Mouse (Mus musculus): ENCODE measurements around the gene Tnks2.

Gene Tnks2

DNA sequence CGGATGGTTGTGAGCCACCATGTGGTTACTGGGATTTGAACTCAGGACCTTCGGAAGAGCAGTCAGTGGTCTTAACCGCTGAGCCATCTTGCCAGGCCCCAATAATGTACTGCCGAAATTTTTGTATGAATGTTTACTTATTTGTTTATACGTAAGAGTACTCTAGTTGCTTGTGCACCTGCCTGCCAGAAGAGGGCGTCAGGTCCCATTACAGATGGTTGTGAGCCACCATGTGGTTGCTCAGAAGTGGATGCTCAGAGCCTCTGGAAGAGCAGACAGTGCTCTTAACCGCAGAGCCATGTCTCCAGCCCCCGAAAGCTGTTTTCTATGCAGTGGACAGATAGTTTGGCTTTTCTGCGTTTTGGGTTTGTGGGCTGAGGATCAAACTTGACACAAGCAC is 63.7 kb downstream of the Tnks2 start:
- DNase-seq (ENCODE audit: low spot score) = no peak

- no peak for DNase-seq (ENCODE audit: low spot score)
These were observed 69.3 kb downstream of the Tnks2 start for GRCm38 (mm10) chr19:36903377-36903776.

- no peak for DNase-seq (ENCODE audit: low spot score)
These were observed 70.4 kb downstream of the Tnks2 start for GRCm38 (mm10) chr19:36904211-36905007.

GRCm38 (mm10) chr19:36909150-36909549 is 75.1 kb downstream of the Tnks2 start:
- DNase-seq (ENCODE audit: low spot score) = no peak

GRCm38 (mm10) chr19:36909676-36910292 is 75.8 kb downstream of the Tnks2 start:
- DNase-seq (ENCODE audit: low spot score) = no peak

DNA sequence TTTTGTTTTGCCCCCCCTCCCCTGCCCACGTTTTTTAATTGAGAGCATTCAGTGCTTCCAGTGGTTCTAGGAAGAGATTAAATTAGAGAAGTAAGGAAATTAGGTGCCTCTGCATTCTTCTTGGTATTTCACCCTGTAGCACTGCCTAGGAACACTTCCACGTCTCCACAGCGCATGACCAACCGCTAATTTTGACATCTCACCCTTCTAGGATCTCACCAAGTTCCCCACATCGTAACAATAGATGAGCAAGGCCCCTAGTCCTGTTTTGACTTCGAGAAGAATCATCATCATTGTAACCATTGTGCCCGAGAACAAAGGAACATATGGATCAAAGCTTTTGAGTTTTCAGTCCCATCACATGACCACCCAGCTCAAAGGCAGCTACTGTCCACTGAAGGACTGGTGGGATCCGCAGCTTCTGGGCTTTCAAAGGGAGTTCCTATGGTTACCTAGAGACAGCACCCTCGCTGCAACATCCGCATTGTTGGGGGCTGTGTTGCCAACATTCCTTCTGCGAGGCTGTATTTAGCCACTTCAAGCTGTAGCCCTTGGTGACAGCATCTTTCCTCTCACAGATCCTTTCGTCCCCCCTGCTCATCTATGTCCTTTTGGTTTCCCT is 76.5 kb downstream of the Tnks2 start:
- no peak for DNase-seq (ENCODE audit: low spot score)

- no peak for DNase-seq (ENCODE audit: low spot score)
These were observed 79.0 kb downstream of the Tnks2 start for GRCm38 (mm10) chr19:36913064-36913463.

DNA sequence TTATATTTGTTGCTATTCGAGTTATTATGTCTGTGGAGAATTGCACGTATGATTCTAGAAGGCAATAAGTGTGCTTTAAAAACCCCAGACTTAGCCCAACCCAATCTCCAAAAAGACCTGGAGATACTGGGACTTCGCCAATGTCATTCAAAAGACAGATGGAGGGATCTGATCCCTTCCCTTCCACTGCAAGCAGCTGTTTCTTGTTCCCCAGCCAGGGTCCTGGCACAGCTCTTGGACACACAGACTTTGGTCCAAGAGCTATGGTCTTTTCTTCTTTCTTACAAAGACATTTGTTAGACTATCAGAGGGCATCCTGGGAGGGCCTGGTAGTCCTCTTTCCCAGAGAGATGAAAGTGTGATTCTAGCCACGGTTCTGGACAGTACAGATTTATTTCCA is 82.2 kb downstream of the Tnks2 start:
- no peak for DNase-seq (ENCODE audit: low spot score)

- DNase-seq (ENCODE audit: low spot score) = no peak
These were observed 82.9 kb downstream of the Tnks2 start for GRCm38 (mm10) chr19:36916876-36917389.

DNA sequence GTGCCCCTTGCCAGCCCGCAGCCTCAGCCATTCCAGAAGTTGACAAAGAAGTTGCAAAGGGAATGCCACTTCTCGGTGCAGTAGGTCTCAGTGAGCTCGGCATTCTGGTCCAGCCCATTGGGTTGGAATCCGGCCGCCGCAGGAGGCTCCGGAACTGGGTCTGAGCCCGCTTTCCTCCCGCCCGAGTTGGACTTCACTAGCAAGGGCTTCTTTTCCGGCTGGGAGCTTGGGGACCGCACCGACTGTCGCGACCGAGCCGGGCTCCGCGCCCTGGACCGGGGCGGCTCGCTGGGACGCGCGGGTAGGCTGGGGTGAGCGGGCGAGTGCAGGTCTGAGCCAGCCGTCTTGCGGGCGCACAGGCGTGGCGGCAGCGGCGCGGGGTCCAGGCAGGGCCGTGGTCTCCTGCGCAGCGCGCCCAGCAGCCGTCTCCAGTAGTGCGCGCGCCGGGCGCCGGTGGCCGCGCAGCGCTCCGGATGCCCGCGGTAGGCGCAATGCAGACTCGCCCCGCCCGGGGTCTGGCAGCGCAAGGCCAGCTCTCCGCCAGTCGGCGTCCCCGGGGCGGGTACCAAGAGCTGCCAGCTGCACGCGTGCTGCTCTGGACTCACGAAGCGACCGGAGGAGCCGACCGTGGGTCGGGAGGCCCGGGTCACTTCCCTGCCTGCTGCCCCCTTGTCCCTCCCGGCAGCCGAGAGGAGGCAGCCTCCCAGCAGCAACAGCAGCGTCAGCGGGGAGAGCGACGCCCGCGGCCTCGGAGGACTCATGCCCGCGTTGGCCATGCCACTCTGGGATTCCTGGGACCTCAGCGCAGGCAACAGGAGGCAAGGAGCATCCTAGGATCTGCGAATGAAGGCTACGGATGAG is 84.6 kb downstream of the Tnks2 start:
- DNase-seq (ENCODE audit: low spot score) = peak; percentile 84

GRCm38 (mm10) chr19:36919466-36919865 is 85.4 kb downstream of the Tnks2 start, which contains the start of gene Fgfbp3:
TSS of gene Fgfbp3 (minus strand) at chr19:36919615.
- DNase-seq (ENCODE audit: low spot score) = no peak

GRCm38 (mm10) chr19:36922015-36922414 is 88.0 kb downstream of the Tnks2 start:
- DNase-seq (ENCODE audit: low spot score) = no peak

DNA sequence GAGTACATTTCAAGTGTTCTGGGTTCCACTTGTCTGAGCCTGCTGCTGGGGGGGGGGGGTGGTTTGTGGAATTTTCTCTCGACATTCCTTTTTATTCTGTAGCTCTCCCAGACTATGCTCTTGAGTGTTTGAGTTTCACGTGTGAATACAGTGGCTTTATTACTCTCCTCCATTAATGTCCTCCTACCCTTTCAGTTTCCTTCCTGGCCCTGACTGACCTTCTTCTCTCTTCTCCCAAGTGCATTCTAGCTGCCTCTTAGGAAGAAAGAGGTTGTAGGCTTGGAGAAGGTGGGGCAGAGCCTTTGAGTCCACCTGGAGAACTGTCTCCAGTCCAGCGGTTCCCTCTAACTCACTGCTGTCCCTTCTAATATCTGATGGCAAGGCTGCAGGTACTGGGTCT is 88.9 kb downstream of the Tnks2 start:
- DNase-seq (ENCODE audit: low spot score) = no peak

DNA sequence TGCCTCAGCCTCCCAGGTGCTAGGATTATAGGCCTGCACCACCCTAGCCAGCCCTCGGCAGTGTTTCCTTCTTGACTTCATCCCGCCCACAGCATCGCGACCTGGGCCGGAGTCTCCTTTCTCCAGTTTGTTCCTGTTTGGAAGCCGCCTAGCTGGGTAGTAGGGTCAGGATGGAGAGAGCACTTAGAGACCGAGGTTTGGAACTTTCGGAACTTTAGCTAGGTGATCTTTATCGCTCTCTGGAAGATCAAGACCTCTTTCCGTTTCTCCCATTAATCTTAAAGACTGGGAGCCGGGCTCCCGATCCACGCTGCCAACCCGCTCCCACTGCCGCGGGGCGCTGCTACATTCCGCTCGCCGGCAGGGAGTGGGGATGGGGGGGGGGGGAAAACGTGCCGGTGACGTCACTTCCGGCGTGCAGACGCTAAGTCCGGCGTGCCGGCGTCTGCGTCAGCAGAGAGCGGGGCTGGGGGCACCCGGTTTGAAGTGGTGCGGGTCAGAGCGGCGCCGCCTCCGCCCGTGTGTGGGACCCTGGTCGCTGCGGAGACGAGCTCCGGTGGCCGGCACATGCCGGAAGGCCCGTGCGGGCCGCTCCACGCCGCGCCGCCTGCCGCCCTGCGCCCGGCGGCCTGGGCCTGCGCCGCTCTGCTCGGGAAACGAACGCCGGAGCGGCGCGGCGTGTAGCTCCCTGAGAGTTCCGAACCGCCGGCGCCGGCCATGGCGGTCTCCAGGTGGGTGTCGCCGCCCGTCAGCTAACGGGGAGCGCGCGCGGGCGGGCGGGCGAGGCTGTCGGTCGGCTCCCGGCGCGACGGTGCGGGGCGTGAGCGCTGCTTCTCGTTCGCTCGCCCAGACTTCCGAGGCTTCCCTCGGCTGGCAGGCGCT is 91.9 kb downstream of the Tnks2 start, which contains the start of gene Btaf1:
Gene Btaf1, plus strand, starts transcription at position 409 of the 882 bp plus-strand sequence.
- DNase-seq (ENCODE audit: low spot score) = peak; percentile 84

GRCm38 (mm10) chr19:36926553-36927236 is 92.7 kb downstream of the Tnks2 start:
- no peak for DNase-seq (ENCODE audit: low spot score)

- DNase-seq (ENCODE audit: low spot score) = no peak
These were observed 93.8 kb downstream of the Tnks2 start for GRCm38 (mm10) chr19:36927800-36928361.

- DNase-seq (ENCODE audit: low spot score) = no peak
These were observed 95.8 kb downstream of the Tnks2 start for GRCm38 (mm10) chr19:36929816-36930215.

DNA sequence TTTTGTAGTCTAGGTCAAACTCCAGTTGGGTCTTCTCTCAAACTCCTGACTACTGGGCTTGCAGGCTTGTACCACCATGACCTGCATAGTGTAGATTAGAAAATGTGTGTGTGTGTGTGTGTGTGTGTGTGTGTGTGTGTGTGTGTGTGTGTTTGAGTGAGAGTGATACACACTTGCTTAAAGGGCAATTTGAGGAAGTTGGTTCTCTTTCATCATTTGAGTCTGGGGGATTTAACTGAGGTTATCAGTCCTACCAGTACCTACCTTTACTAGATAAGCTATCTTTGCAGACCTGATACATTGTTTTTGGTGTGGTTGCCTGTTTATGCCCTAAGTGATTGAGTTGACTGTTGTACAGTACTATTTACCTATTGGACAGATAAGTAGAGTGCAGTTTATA is 98.1 kb downstream of the Tnks2 start:
- no peak for DNase-seq (ENCODE audit: low spot score)

DNA sequence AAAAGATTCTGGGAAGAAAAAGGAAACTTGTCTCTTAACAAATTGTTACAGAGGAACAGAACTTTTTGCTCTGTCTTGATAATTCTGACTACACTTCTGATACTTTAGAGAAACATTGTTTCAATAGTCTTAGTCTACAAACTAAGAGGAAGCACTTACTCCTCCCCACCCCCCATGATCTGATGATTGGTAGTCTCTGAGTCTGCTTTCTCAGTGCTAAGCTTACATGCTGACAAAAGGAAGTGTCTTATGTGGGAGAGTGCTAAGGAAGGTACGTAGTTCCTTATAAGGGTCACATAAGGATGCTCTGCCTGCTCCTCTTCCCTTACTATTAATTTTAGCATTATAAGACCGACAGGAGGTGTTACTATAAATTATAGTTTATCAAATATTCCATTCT is 98.6 kb downstream of the Tnks2 start:
- no peak for DNase-seq (ENCODE audit: low spot score)

DNA sequence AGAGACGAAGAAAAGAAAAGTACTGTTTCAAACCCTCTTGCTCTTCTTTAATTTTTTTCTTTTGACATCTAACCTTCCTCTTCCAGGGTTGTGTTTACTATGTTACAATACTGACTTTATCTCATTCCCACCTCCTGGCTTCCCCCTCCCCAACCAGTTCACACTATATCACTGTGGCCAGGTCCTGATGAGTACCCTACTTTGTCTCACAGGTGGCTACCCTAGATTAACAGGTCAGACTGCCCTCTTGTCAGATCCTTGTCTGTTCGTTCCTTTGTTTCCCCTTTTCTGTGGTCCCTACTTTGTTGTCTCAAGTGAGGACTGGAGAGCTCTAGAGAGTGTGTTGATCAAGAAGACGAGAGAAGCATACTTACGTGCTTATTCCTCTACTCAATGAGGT is 102.3 kb downstream of the Tnks2 start:
- no peak for DNase-seq (ENCODE audit: low spot score)

Data from ovary, adult 18-20 months (tissue).